Mouse (Mus musculus): ENCODE measurements around the gene Zbtb32. TPM values are rescaled to one million over a fixed set of nuclear protein-coding genes. Genes with fewer than 3 reads are reported as not detected.
A peak's percentile ranks its signal among the peaks of the same experiment; 100 is the strongest.

Gene Zbtb32
- total RNA-seq, 2 experiments from 2014 or later, result not detected

GRCm38 (mm10) chr7:30553810-30554584 lies 44.7 kb downstream of the Zbtb32 start:
- DNase-seq, result no peak
- intact Hi-C loops (cut with DNase I; ENCODE audit: low total_unique reads), result no loop called here

- intact Hi-C loops (cut with DNase I; ENCODE audit: low total_unique reads), result no loop called here
- DNase-seq, result peak; percentile 67
Measured at GRCm38 (mm10) chr7:30553021-30553589, 45.6 kb downstream of the Zbtb32 start.

GRCm38 (mm10) chr7:30552102-30553020 lies 46.3 kb downstream of the Zbtb32 start, which contains the start of the genes Hspb6 and Proser3:
TSS of gene Hspb6 (plus strand) at chr7:30552178.
TSS of gene Proser3 (minus strand) at chr7:30552299.
- intact Hi-C loops (cut with DNase I; ENCODE audit: low total_unique reads), result no loop called here
- DNase-seq, result peak; percentile 97

DNA sequence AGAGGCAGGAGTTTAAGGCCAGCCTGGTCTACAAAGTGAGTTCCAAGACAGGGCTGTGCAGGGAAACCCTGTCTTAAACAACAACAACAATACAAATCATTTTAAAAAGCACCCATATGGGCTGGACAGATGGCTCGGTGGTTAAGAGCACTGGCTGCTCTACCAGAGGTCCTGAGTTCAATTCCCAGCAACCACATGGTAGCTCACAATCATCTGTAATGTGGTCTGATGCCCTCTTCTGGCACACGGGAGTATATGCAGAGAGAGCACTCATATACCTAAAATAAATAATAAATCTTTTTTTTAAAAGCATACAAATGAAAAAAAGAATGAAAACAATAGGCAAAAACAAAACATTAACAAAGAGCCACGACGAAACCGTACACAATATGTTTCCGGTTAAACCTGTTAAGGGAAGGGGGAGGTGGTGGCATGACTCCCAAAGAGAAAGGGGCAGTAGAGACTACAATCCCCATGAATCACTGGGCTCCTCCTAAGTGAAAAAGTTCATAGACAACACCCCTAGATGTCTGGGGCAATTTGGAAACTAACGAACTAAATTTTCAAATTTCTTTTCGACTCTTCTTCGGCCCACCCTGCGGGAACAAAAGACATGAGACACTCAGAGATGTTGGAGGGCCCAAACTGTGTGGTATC lies 47.1 kb downstream of the Zbtb32 start:
- intact Hi-C loops (cut with DNase I; ENCODE audit: low total_unique reads), result no loop called here
- DNase-seq, result peak; percentile 30

GRCm38 (mm10) chr7:30550603-30551002 lies 48.1 kb downstream of the Zbtb32 start:
- intact Hi-C loops (cut with DNase I; ENCODE audit: low total_unique reads), result no loop called here
- DNase-seq, result no peak

GRCm38 (mm10) chr7:30549880-30550279 lies 48.8 kb downstream of the Zbtb32 start:
- intact Hi-C loops (cut with DNase I; ENCODE audit: low total_unique reads), result no loop called here
- DNase-seq, result no peak

GRCm38 (mm10) chr7:30544327-30544726 lies 54.4 kb downstream of the Zbtb32 start:
- DNase-seq, result no peak
- intact Hi-C loops (cut with DNase I; ENCODE audit: low total_unique reads), result no loop called here

DNA sequence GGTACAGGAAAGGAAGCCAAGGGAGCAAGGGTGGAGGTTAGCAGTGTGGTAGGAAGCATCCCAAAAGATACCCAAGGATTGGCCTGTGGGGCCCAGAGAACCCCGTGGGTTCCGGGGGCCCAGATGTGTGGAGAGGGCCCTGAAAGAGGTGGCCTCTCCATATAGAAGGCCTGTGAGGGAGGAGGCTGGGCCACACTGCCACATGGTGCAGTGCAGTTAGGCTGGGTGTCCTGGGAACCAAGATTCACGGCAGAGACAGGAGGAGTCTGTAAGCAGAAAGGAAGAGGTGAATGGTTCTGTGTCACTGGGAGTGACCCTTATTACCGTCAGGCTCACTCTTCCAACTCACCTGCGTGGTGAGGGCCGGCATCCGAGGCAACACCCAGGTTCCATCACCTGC lies 58.1 kb downstream of the Zbtb32 start:
- intact Hi-C loops (cut with DNase I; ENCODE audit: low total_unique reads), result no loop called here
- DNase-seq, result no peak

Small RNAs within 50 kb of the gene (microRNA-seq; reads per million reads assigned to microRNA genes)
- 1.3 to 1.5 reads per million in 2 experiments for gene Gm38670
- gene Mir3569, result 0 to 1.5 reads per million in 2 experiments

Other genes starting within 250 kb of the Zbtb32 start
- gene Lrfn3, start 236.1 kb downstream of the Zbtb32 start, total RNA-seq (2021), result 1 to 10 TPM; 1.5 to 1.8 TPM
- 10 to 100 TPM in 1 of 2 experiments, 1 to 10 TPM in 1; 7.8 to 10.4 TPM for gene Tyrobp, start 185.1 kb downstream of the Zbtb32 start, total RNA-seq (2021)
- gene Hcst, start 179.1 kb downstream of the Zbtb32 start, total RNA-seq (2021), result under 1 TPM in 1 of 2 experiments, not detected in 1; 0.94 TPM
- under 1 TPM; 0.21 to 0.33 TPM for gene Nfkbid, start 177.2 kb downstream of the Zbtb32 start, total RNA-seq (2021)
- 1 to 10 TPM; 1.9 to 2.3 TPM for gene Aplp1, start 153.4 kb downstream of the Zbtb32 start, total RNA-seq (2021)
- not detected for gene Kirrel2, start 141.2 kb downstream of the Zbtb32 start, total RNA-seq (2021)
- not detected for gene Nphs1, start 140.6 kb downstream of the Zbtb32 start, total RNA-seq (2021)
- not detected for gene Prodh2, start 105.3 kb downstream of the Zbtb32 start, total RNA-seq (2021)
- 1 to 10 TPM in 1 of 2 experiments, under 1 TPM in 1; 0.98 to 2.4 TPM for gene Arhgap33, start 63.8 kb downstream of the Zbtb32 start, total RNA-seq (2021)
- gene Hspb6, start 46.7 kb downstream of the Zbtb32 start, total RNA-seq (2021), result 100 to 1,000 TPM; 455 to 476 TPM
- gene Proser3, start 46.6 kb downstream of the Zbtb32 start, total RNA-seq (2021), result 1 to 10 TPM; 3.9 to 4.8 TPM
- gene Lin37, start 39.1 kb downstream of the Zbtb32 start, total RNA-seq (2021), result 1 to 10 TPM; 8.4 to 9.1 TPM
- 10 to 100 TPM; 49.6 to 50.1 TPM for gene U2af1l4, start 35.6 kb downstream of the Zbtb32 start, total RNA-seq (2021)
- 1 to 10 TPM in 1 of 2 experiments, under 1 TPM in 1; 0.74 to 1.7 TPM for gene Gm49396, start 35.6 kb downstream of the Zbtb32 start, total RNA-seq (2021)
- gene Psenen, start 35.3 kb downstream of the Zbtb32 start, total RNA-seq (2021), result 10 to 100 TPM; 83.4 to 92.7 TPM
- under 1 TPM; 0.60 to 0.88 TPM for gene Igflr1, start 33.5 kb downstream of the Zbtb32 start, total RNA-seq (2021)
- 10 to 100 TPM; 14.1 to 15.2 TPM for gene Kmt2b, start 10.2 kb downstream of the Zbtb32 start, total RNA-seq (2021)
- gene Upk1a, start 13.9 kb upstream of the Zbtb32 start, total RNA-seq (2021), result under 1 TPM; 0.14 to 0.16 TPM
- gene Cox6b1, start 27.2 kb upstream of the Zbtb32 start, total RNA-seq (2021), result 1,000 to 10,000 TPM; 1,322 to 1,882 TPM
- not detected for gene Etv2, start 36.9 kb upstream of the Zbtb32 start, total RNA-seq (2021)
- 10 to 100 TPM; 35.4 to 37.3 TPM for gene Rbm42, start 51.4 kb upstream of the Zbtb32 start, total RNA-seq (2021)
- 1 to 10 TPM; 2.8 to 2.9 TPM for gene Haus5, start 66.1 kb upstream of the Zbtb32 start, total RNA-seq (2021)
- gene Pmis2, start 72.7 kb upstream of the Zbtb32 start, total RNA-seq (2021), result 1 to 10 TPM; 2.3 to 2.6 TPM
- gene 2200002J24Rik, start 100.0 kb upstream of the Zbtb32 start, total RNA-seq (2021), result not detected
- gene Atp4a, start 113.3 kb upstream of the Zbtb32 start, total RNA-seq (2021), result under 1 TPM; 0.16 to 0.41 TPM
- gene Tmem147, start 130.6 kb upstream of the Zbtb32 start, total RNA-seq (2021), result 100 to 1,000 TPM; 222 to 233 TPM
- gene Gapdhs, start 144.8 kb upstream of the Zbtb32 start, total RNA-seq (2021), result not detected
- gene Sbsn, start 152.6 kb upstream of the Zbtb32 start, total RNA-seq (2021), result 1 to 10 TPM; 3.7 to 4.1 TPM
- under 1 TPM in 1 of 2 experiments, not detected in 1; 0.57 TPM for gene Dmkn, start 164.8 kb upstream of the Zbtb32 start, total RNA-seq (2021)
- gene Krtdap, start 189.0 kb upstream of the Zbtb32 start, total RNA-seq (2021), result 1 to 10 TPM; 3.4 to 3.6 TPM
- under 1 TPM in 1 of 2 experiments, not detected in 1; 0.16 TPM for gene Ffar2, start 224.9 kb upstream of the Zbtb32 start, total RNA-seq (2021)